Mouse (Mus musculus) kidney, postnatal 0 days (tissue): ENCODE data around the gene Tmcc1. TPM values are rescaled to one million over a fixed set of nuclear protein-coding genes. Genes with fewer than 3 reads are reported as not detected.
A peak's percentile ranks its signal among the peaks of the same experiment; 100 is the strongest.

Source experiments
- ATAC-seq: fragments of 200-750 bp; cut with Nextera tagmentation; replicated peaks from 2 replicates; pipeline ENCODE4 v1.8.0; 2017; ENCODE audit warnings: low read depth, moderate number of reproducible peaks, moderate TSS enrichment, moderate library complexity; ENCODE audit not compliant: low FRiP score
- DNase-seq: peaks from one replicate; pipeline ENCODE4 v3.0.0-alpha.2; 2016; ENCODE audit warnings: low spot score
- H3K27ac ChIP-seq: fragments of 300-500 bp; sonication (generic); 2 replicates; pipeline ENCODE4 v1.5.1; 2014; ENCODE audit warnings: mild to moderate bottlenecking
- H3K27me3 ChIP-seq: fragments of 300-500 bp; sonication (generic); 2 replicates; pipeline ENCODE4 v1.6.1; 2014; ENCODE audit warnings: low read length, mixed read lengths; ENCODE audit not compliant: insufficient read depth
- H3K36me3 ChIP-seq: fragments of 300-500 bp; sonication (generic); 2 replicates; pipeline ENCODE4 v1.6.1; 2014; ENCODE audit warnings: low read length, mixed read lengths; ENCODE audit not compliant: insufficient read depth
- H3K4me1 ChIP-seq: fragments of 300-500 bp; sonication (generic); replicated peaks from 2 replicates; pipeline ENCODE4 v1.6.1; 2014; ENCODE audit warnings: antibody characterized with exemption, low read length, mixed read lengths; ENCODE audit not compliant: insufficient read depth
- H3K4me2 ChIP-seq: fragments of 300-500 bp; sonication (generic); 2 replicates; pipeline ENCODE4 v1.6.1; 2014; ENCODE audit warnings: mild to moderate bottlenecking, low read length, moderate library complexity, mixed read lengths
- H3K4me3 ChIP-seq: fragments of 300-500 bp; sonication (generic); replicated peaks from 2 replicates; pipeline ENCODE4 v1.5.1; 2014; ENCODE audit warnings: low read depth, low read length
- H3K9ac ChIP-seq: fragments of 300-500 bp; sonication (generic); 2 replicates; pipeline ENCODE4 v1.6.1; 2014; ENCODE audit warnings: low read depth, low read length
- H3K9me3 ChIP-seq: fragments of 300-500 bp; sonication (generic); replicated peaks from 2 replicates; pipeline ENCODE4 v1.6.1; 2016; ENCODE audit warnings: low read length, inconsistent platforms, mixed read lengths
- CTCF ChIP-seq: IDR thresholded peaks from 2 replicates; pipeline ENCODE4 v1.5.1; 2016; ENCODE audit warnings: antibody characterized with exemption, low read depth, mild to moderate bottlenecking, moderate library complexity
- WGBS: fragments of 180-500 bp; shearing (Covaris S2); extraction: QIAGEN DNeasy Blood & Tissue Kit; methylation state at CpG from one replicate; pipeline ENCODE4 v1.1.7; 2014; 5-methylcytosine and 5-hydroxymethylcytosine counted together
- polyA plus RNA-seq: library from polyadenylated mRNA; unstranded; fragments of >200 nt; fragmentation: Nextera tagmentation; extraction: Ambion mirVana; gene quantifications from 2 replicates; pipeline ENCODE4 v1.2.1, GENCODE M21; 2015

The Tmcc1 gene
- polyA plus RNA-seq, 1 experiment from 2014 or later, result 6.9 TPM

DNA sequence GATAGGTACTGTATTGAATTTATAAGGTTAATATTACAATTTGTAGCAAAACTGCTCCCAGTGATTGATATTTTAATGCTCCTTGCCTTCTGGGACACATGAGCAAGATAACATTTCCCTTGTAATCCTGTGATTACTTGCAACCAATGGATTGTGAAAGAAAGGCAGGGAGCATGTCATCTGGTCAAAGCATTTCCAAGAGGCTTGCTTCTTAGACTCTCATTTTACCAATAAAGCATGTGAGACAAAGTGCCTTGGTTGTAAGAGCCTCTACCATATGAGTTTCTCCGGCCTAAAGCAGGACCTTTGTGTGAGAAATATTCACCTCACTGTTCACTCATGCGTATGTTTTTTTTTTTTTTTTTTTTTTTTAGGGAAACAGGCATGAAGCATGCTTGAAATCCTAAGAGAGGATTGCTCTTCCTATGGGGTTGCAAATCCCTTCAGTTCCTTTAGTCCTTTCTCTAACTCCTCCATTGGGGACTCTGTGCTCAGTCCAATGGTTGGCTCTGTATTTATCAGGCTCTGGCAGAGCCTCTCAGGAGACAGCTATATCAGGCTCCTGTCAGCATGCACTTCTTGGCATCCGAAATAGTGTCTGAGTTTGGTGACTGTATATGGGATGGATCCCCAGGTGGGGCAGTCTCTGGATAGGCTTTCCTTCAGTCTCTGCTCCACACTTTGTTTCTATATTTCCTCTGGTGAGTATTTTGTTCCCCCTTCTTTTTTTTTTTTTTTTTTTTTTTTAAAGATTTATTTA is 134.6 kb downstream of the Tmcc1 start:
- H3K27me3 ChIP-seq, result no peaks in the 10 kb centered on the region
- H3K36me3 ChIP-seq, result no peaks in the 10 kb centered on the region
- no peak overlapping the region for H3K9ac ChIP-seq
- TF ChIP-seq CTCF, result no peak
- ATAC-seq (no peak), DNase-seq (no peak)
- no peak overlapping the region for H3K4me3 ChIP-seq
- no peaks in the 10 kb centered on the region for H3K9me3 ChIP-seq
- no peaks in the 10 kb centered on the region for H3K4me1 ChIP-seq
- H3K27ac ChIP-seq, result no peak overlapping the region
- H3K4me2 ChIP-seq, result no peak overlapping the region
- WGBS, result 73% methylated on average over 3 of the region's 3 CpGs

DNA sequence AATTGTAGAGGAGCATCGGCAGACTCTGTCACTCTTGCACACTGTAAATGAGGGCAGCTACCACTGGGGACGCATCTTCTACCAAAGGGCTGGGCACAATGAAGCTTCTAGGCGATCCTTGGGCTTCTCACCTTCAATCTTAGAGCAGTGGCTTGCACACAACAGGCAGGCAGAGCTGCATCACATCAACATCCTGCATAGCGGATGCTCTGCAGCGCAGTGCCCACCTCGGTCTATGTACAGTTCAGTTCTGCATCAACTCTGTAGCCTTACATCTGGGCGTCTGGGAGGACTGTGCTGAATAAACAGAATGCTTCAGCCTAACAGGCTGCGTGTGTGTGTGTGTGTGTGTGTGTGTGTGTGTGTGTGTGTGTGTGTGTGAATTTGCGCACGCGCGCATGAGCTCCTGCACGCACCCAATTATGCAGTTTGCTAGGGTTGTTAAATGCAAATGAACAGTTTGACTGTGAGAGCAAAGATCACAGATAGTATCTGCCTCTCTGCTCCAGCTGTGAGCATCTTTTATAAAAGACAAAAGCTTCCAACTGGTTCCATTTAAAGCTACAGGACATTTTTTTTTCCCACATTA is 136.5 kb downstream of the Tmcc1 start:
- no peak for TF ChIP-seq CTCF
- Histone ChIP-seq H3K4me3 (no peak overlapping the region), H3K27me3 (no peaks in the 10 kb centered on the region), H3K36me3 (no peaks in the 10 kb centered on the region), H3K4me2 (no peak overlapping the region), H3K4me1 (no peaks in the 10 kb centered on the region), H3K9ac (no peak overlapping the region), H3K27ac (no peak overlapping the region), H3K9me3 (no peaks in the 10 kb centered on the region)
- ATAC-seq (no peak), DNase-seq (peak; percentile 10)
- WGBS, result 24% methylated on average over 13 of the region's 13 CpGs

DNA sequence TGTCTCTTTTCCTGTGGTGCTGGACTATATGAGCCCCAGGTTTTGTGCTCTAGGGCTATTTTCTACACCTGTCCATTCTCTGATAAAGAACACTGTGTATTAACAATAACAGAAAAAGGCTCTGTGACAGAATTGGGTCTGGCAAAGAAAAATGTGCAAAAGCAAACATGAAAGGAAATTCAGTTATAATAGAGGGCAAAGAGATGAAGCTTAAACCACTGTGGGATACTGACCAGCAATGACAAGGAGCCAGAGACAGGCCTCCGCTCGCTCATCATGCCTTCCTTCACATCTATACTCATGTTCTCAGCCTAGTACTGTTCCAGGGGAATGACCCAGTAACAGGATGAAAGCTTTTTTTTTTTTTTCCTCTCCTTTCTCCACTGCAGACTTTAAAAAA is 137.5 kb downstream of the Tmcc1 start:
- no peak overlapping the region for H3K4me3 ChIP-seq
- DNase-seq, result no peak
- H3K9me3 ChIP-seq, result no peaks in the 10 kb centered on the region
- no peak overlapping the region for H3K4me2 ChIP-seq
- no peaks in the 10 kb centered on the region for H3K4me1 ChIP-seq
- no peaks in the 10 kb centered on the region for H3K36me3 ChIP-seq
- WGBS, result 92% methylated on average over 2 of the region's 2 CpGs
- no peak for TF ChIP-seq CTCF
- no peak overlapping the region for H3K27ac ChIP-seq
- H3K27me3 ChIP-seq, result no peaks in the 10 kb centered on the region
- H3K9ac ChIP-seq, result no peak overlapping the region
- ATAC-seq, result no peak

- Histone ChIP-seq H3K36me3 (no peaks in the 10 kb centered on the region), H3K4me2 (no peak overlapping the region), H3K4me1 (no peaks in the 10 kb centered on the region), H3K27ac (no peak overlapping the region), H3K9ac (no peak overlapping the region), H3K4me3 (no peak overlapping the region), H3K27me3 (no peaks in the 10 kb centered on the region), H3K9me3 (no peaks in the 10 kb centered on the region)
- no peak for DNase-seq
- 78% methylated on average over 1 of the region's 1 CpGs for WGBS
- ATAC-seq, result no peak
- no peak for TF ChIP-seq CTCF
Measured at GRCm38 (mm10) chr6:116055001-116055471, 138.2 kb downstream of the Tmcc1 start.

DNA sequence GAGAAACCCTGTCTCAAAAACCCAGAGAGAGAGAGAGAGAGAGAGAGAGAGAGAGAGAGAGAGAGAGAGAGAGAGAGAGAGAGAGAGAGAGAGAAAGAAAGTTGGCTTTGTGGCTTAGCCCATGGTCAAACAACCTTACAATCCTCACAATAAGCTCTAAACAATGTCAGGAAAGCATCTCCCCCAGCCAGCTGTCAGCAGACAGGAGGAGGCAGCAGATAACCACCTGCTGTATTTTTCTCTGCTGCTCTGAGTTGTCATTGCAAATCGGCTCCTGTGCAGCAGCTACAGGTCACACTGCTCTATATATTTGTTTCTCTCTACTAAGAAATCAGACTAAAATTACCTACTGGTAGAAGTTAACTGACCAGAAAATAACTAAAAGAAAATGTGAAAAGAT is 145.4 kb downstream of the Tmcc1 start:
- H3K27ac ChIP-seq, result no peak overlapping the region
- no peak overlapping the region for H3K4me2 ChIP-seq
- no peak for ATAC-seq
- DNase-seq, result no peak
- 0 out of 2 replicates have a peak, but pooled peaks have one; percentile 6 for TF ChIP-seq CTCF
- H3K4me1 ChIP-seq, result no peaks in the 10 kb centered on the region
- WGBS, result 27% methylated on average over 1 of the region's 1 CpGs
- no peaks in the 10 kb centered on the region for H3K36me3 ChIP-seq
- 0 out of 2 replicates have a peak, but pooled peaks cover under 1% of the 10 kb centered on the region for H3K9me3 ChIP-seq
- H3K27me3 ChIP-seq, result no peaks in the 10 kb centered on the region
- no peak overlapping the region for H3K4me3 ChIP-seq
- H3K9ac ChIP-seq, result no peak overlapping the region

- WGBS, result 67% methylated on average over 3 of the region's 3 CpGs
- Histone ChIP-seq H3K9me3 (0 out of 2 replicates have a peak, but pooled peaks cover 4% of the 10 kb centered on the region), H3K36me3 (no peaks in the 10 kb centered on the region), H3K27me3 (no peaks in the 10 kb centered on the region), H3K4me3 (no peak overlapping the region), H3K27ac (no peak overlapping the region), H3K9ac (no peak overlapping the region), H3K4me1 (no peaks in the 10 kb centered on the region), H3K4me2 (no peak overlapping the region)
- ATAC-seq, result no peak
- TF ChIP-seq CTCF, result no peak
- no peak for DNase-seq
Measured at GRCm38 (mm10) chr6:116047366-116047765, 145.9 kb downstream of the Tmcc1 start.
